Mouse (Mus musculus) liver, embryonic 14.5 days (tissue): Measurements from ENCODE around the gene Grid2. TPM values are rescaled to one million over a fixed set of nuclear protein-coding genes. Genes with fewer than 3 reads are reported as not detected.

ENCODE experiments used
- ATAC-seq: fragments of 200-750 bp; cut with Nextera tagmentation; 2 replicates; pipeline ENCODE4 v1.8.0; 2017; ENCODE audit warnings: moderate number of reproducible peaks, mild to moderate bottlenecking, moderate library complexity; ENCODE audit not compliant: insufficient read depth
- DNase-seq, 3 experiments: peaks; one replicate each; pipeline ENCODE4 v3.0.0-alpha.2; 2012 to 2013; ENCODE audit warnings: low read depth in 3 of 3, low spot score in 3 of 3
- H3K27ac ChIP-seq: fragments of 300-500 bp; sonication (generic); 2 replicates; pipeline ENCODE4 v1.5.1; 2014; ENCODE audit warnings: moderate library complexity, mild to moderate bottlenecking, control low read depth, inconsistent platforms
- H3K27me3 ChIP-seq: fragments of 300-500 bp; sonication (generic); 2 replicates; pipeline ENCODE4 v1.6.1; 2014; ENCODE audit warnings: mild to moderate bottlenecking, low read length, moderate library complexity; ENCODE audit not compliant: control insufficient read depth, insufficient read depth
- H3K36me3 ChIP-seq: fragments of 300-500 bp; sonication (generic); replicated peaks from 2 replicates; pipeline ENCODE4 v1.6.1; 2014; ENCODE audit warnings: low read depth; ENCODE audit not compliant: control insufficient read depth, insufficient read depth
- H3K4me1 ChIP-seq, 2 experiments: fragments of 200-500 bp in 1 of 2; fragments of 300-500 bp in 1 of 2; sonication (generic) in 1 of 2; replicated peaks; 2 replicates each; pipeline ENCODE4 v1.6.1; 2012 to 2014; ENCODE audit warnings: antibody characterized with exemption in 1 of 2, inconsistent platforms in 1 of 2, low read length in 1 of 2; ENCODE audit not compliant: control insufficient read depth in 2 of 2, insufficient read depth in 2 of 2
- H3K4me2 ChIP-seq: fragments of 300-500 bp; sonication (generic); 2 replicates; pipeline ENCODE4 v1.6.1; 2014; ENCODE audit warnings: low read depth, mild to moderate bottlenecking, control low read depth, moderate library complexity
- H3K4me3 ChIP-seq, 2 experiments: fragments of 200-500 bp in 1 of 2; fragments of 300-500 bp in 1 of 2; sonication (generic) in 1 of 2; 2 replicates each; pipeline ENCODE4 v1.5.1; 2012 to 2014; ENCODE audit warnings: low read depth in 2 of 2, low read length in 2 of 2, mild to moderate bottlenecking in 2 of 2, control low read depth in 1 of 2, inconsistent platforms in 1 of 2, moderate library complexity in 1 of 2; ENCODE audit not compliant: insufficient read depth in 1 of 2
- H3K9ac ChIP-seq: fragments of 300-500 bp; sonication (generic); replicated peaks from 2 replicates; pipeline ENCODE4 v1.6.1; 2014; ENCODE audit warnings: mild to moderate bottlenecking, control low read depth, moderate library complexity
- H3K9me3 ChIP-seq: fragments of 300-500 bp; sonication (generic); 2 replicates; pipeline ENCODE4 v1.6.1; 2016; ENCODE audit warnings: low read length, mixed read lengths; ENCODE audit not compliant: control insufficient read depth
- CTCF ChIP-seq: IDR thresholded peaks from 2 replicates; pipeline ENCODE4 v1.5.1; 2016; ENCODE audit warnings: antibody characterized with exemption, low read depth, control low read depth
- EP300 ChIP-seq: IDR thresholded peaks from 2 replicates; pipeline ENCODE4 v1.6.1; 2016; ENCODE audit warnings: antibody characterized with exemption, low read depth
- WGBS: fragments of 180-500 bp; shearing (Covaris S2); extraction: QIAGEN DNeasy Blood & Tissue Kit; methylation state at CpG from one replicate; pipeline ENCODE4 v1.1.7; 2014; ENCODE audit not compliant: insufficient replicate concordance; 5-methylcytosine and 5-hydroxymethylcytosine counted together
- polyA plus RNA-seq, 2 experiments: library from polyadenylated mRNA; depleted of rRNA in 1 of 2; stranded (reverse) in 1 of 2; unstranded in 1 of 2; fragments of >200 nt; fragmentation: Nextera tagmentation in 1 of 2; extraction: Ambion mirVana in 1 of 2; gene quantifications; 2 replicates each; pipeline versions ENCODE4 v1.2.1 to v1.2.3; 2012 to 2014

Grid2 gene
- polyA plus RNA-seq, 2 experiments: not detected

DNA sequence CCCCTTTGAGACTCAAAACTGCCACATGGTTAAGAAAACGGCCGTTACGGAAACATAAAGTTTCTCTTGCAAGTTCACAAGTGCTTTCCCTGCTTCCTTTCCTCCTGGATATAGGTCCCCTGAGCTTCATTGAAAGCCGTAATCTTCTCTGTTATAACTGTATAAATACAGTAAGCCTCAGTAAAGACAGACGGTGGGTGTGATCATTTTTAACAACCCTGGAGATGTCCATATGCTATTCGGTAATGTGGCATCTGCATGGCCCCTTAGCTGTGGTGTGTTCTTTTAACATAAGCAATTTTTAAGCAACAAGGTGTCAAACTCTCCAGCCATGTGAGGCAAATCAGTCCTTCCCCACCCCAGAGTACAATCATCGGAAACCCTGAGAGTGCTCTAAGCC lies 892.9 kb downstream of the Grid2 start:
- Histone ChIP-seq H3K4me3 (no peak overlapping the region), H3K9ac (no peak overlapping the region), H3K27ac (no peak overlapping the region), H3K4me1 (no peaks in the 10 kb centered on the region), H3K9me3 (no peaks in the 10 kb centered on the region), H3K27me3 (no peaks in the 10 kb centered on the region), H3K4me2 (no peak overlapping the region), H3K36me3 (no peaks in the 10 kb centered on the region)
- DNase-seq (no peak), ATAC-seq (no peak)
- 79% methylated on average over 7 of the region's 7 CpGs for WGBS
- TF ChIP-seq EP300 (no peak), CTCF (no peak)

DNA sequence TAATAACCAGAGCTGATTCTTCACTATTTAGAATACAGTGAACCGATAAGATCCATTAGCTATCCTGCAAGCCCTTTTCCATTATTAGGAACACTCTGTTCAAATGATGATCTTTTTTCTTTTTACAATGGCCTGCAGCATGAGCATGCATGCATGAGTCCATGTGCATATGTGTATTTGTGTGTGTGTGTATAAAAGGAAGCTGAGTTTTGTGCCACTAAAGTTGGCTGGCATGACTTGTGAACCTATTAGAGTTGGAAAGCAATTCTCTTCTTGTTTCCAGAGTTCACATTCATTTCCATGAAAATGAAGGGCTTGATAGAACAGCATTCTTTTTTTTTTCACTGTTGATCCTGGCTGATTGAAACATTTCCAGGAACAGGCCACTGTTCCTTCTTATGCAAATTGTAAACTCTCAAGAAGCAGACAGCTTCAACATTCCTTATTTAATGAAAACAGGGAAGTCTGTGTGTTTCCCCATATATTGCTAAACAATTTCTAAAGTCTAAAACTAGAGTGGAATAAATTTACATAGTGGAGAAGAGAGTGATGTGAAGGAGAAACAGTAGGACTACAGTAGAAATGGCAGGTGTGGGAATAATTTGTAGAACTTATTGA lies 919.4 kb downstream of the Grid2 start:
- no peak overlapping the region for H3K4me2 ChIP-seq
- 78% methylated on average over 1 of the region's 1 CpGs for WGBS
- H3K4me3 ChIP-seq: no peak overlapping the region
- no peaks in the 10 kb centered on the region for H3K36me3 ChIP-seq
- H3K27ac ChIP-seq: no peak overlapping the region
- no peak for ATAC-seq
- DNase-seq: no peak
- H3K27me3 ChIP-seq: no peaks in the 10 kb centered on the region
- H3K9ac ChIP-seq: no peak overlapping the region
- no peaks in the 10 kb centered on the region for H3K4me1 ChIP-seq
- no peaks in the 10 kb centered on the region for H3K9me3 ChIP-seq
- no peak for TF ChIP-seq CTCF
- no peak for TF ChIP-seq EP300

DNA sequence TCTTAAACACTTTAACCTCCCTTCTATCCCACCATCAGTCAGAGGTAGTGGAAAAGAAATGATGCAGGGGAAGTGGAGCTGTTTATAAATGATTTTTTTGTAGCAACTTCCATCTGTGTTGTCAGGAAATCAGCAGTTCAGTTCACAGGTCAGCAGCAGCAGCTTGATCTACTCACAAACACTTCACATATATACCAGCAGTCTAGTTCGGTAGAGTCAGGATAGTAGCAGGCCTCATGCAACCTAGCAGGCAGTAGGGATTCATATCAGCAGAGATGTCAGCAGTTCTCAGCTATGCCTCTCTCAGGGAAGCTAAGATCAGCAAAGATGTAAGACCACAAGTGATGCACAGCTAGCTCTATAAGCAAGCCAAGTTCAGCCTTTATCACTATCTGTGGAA lies 938.0 kb downstream of the Grid2 start:
- H3K27me3 ChIP-seq: no peaks in the 10 kb centered on the region
- no peak overlapping the region for H3K27ac ChIP-seq
- ATAC-seq (no peak), DNase-seq (no peak)
- H3K4me2 ChIP-seq: no peak overlapping the region
- WGBS: 50% methylated on average over 1 of the region's 1 CpGs
- H3K9me3 ChIP-seq: no peaks in the 10 kb centered on the region
- TF ChIP-seq CTCF (no peak), EP300 (no peak)
- no peak overlapping the region for H3K9ac ChIP-seq
- H3K36me3 ChIP-seq: no peaks in the 10 kb centered on the region
- no peak overlapping the region for H3K4me3 ChIP-seq
- no peaks in the 10 kb centered on the region for H3K4me1 ChIP-seq

DNA sequence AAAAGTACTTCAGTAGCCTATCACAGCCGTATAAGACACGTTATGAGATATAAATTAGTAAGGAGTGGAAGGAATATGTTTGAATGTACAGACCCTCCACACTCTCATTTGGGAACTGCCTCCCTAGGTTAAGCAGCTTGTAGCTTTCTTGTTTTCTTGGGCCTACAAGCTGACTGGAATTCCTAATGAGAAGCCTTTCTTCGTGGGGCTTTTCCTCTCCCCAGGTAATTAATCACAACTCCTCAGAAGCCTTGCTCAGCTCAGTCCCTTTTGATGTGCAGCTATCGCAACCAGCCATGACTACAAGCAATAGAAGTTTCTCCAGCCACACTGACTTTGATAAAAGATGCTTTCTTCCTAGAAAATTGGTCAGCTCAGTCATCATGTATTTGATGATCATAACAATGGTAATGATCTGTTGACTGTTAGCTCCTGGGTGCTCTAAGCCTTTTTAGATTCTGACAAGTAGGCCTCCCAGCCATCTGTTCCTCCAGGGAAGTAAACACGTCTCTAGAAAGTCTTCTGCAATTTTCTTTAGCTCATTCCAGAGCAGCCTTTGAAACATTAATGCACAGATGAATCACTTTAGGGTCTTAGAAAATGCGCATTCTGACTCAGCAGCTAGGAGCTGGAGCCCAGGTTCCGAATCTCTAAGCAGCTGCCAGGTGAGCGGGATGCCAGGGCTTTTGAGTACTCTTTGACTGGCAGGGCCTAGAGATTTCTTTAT lies 946.9 kb downstream of the Grid2 start:
- Histone ChIP-seq H3K4me3 (no peak overlapping the region), H3K9me3 (no peaks in the 10 kb centered on the region), H3K4me1 (no peaks in the 10 kb centered on the region), H3K36me3 (no peaks in the 10 kb centered on the region), H3K27me3 (no peaks in the 10 kb centered on the region), H3K4me2 (no peak overlapping the region), H3K27ac (no peak overlapping the region), H3K9ac (no peak overlapping the region)
- WGBS: 40% methylated on average over 8 of the region's 8 CpGs
- no peak for DNase-seq
- no peak for ATAC-seq
- TF ChIP-seq EP300 (no peak), CTCF (no peak)

DNA sequence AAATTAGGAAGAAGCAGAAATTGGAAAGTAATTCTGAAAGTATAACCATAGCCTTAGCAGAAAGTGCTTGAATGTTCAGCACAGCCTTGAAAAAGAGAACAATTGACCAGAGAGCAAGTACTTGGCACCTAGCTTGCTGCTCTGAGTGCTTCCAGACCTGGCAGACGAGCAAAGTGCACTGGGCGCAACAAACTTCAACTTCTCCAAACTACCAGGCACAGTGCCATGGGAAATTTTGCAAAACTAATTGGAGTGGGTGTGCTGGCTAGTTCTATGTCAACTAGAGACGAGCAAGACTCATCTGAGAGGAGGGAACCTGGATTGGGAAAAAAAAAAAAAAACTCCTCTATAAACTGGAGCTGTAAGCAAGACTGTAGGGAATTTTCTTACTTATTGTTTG lies 980.7 kb downstream of the Grid2 start:
- WGBS: 43% methylated on average over 3 of the region's 3 CpGs
- Histone ChIP-seq H3K27ac (no peak overlapping the region), H3K36me3 (no peaks in the 10 kb centered on the region), H3K4me1 (no peaks in the 10 kb centered on the region), H3K4me3 (no peak overlapping the region), H3K27me3 (no peaks in the 10 kb centered on the region), H3K9me3 (no peaks in the 10 kb centered on the region), H3K4me2 (no peak overlapping the region), H3K9ac (no peak overlapping the region)
- DNase-seq: no peak
- TF ChIP-seq CTCF (no peak), EP300 (no peak)
- ATAC-seq: no peak
